Mouse (Mus musculus) limb, embryonic 14.5 days (tissue): Measurements from ENCODE around the gene Nrxn3. TPM values are rescaled to one million over a fixed set of nuclear protein-coding genes. Genes with fewer than 3 reads are reported as not detected.

Experiments used
- ATAC-seq: fragments of 200-750 bp; cut with Nextera tagmentation; 2 replicates; pipeline ENCODE4 v1.8.0; 2017; ENCODE audit warnings: low read depth, moderate number of reproducible peaks, moderate TSS enrichment; ENCODE audit not compliant: low FRiP score
- DNase-seq: peaks from one replicate; pipeline ENCODE4 v3.0.0-alpha.2; 2015; ENCODE audit warnings: low spot score
- H3K27ac ChIP-seq: fragments of 300-500 bp; sonication (generic); replicated peaks from 2 replicates; pipeline ENCODE4 v1.5.1; 2014; ENCODE audit warnings: low read depth, mild to moderate bottlenecking, low read length, moderate library complexity, mixed read lengths
- H3K27me3 ChIP-seq: fragments of 300-500 bp; sonication (generic); 2 replicates; pipeline ENCODE4 v1.6.1; 2014; ENCODE audit warnings: low read length, mixed read lengths; ENCODE audit not compliant: control insufficient read depth, insufficient read depth
- H3K36me3 ChIP-seq: fragments of 300-500 bp; sonication (generic); 2 replicates; pipeline ENCODE4 v1.6.1; 2014; ENCODE audit warnings: mild to moderate bottlenecking, low read length, moderate library complexity, mixed read lengths; ENCODE audit not compliant: control insufficient read depth, insufficient read depth
- H3K4me1 ChIP-seq: fragments of 300-500 bp; sonication (generic); 2 replicates; pipeline ENCODE4 v1.6.1; 2014; ENCODE audit warnings: antibody characterized with exemption, low read length, mixed read lengths; ENCODE audit not compliant: control insufficient read depth, insufficient read depth
- H3K4me2 ChIP-seq: fragments of 300-500 bp; sonication (generic); replicated peaks from 2 replicates; pipeline ENCODE4 v1.6.1; 2014; ENCODE audit warnings: low read depth, mild to moderate bottlenecking, low read length, moderate library complexity; ENCODE audit not compliant: severe bottlenecking
- H3K4me3 ChIP-seq: fragments of 300-500 bp; sonication (generic); replicated peaks from 2 replicates; pipeline ENCODE4 v1.5.1; 2014; ENCODE audit warnings: low read length
- H3K9ac ChIP-seq: fragments of 300-500 bp; sonication (generic); 2 replicates; pipeline ENCODE4 v1.6.1; 2014; ENCODE audit warnings: mild to moderate bottlenecking, low read depth, low read length, moderate library complexity; ENCODE audit not compliant: severe bottlenecking
- H3K9me3 ChIP-seq: fragments of 300-500 bp; sonication (generic); 2 replicates; pipeline ENCODE4 v1.6.1; 2016; ENCODE audit warnings: low read length; ENCODE audit not compliant: control insufficient read depth
- POLR2A ChIP-seq: fragments of 200-500 bp; IDR thresholded peaks from 2 replicates; pipeline ENCODE4 v1.8.0; 2012; ENCODE audit warnings: inconsistent platforms, mild to moderate bottlenecking, moderate library complexity, borderline replicate concordance; ENCODE audit not compliant: insufficient read depth, insufficient read length; ENCODE audit errors: extremely low read depth
- WGBS: fragments of 180-500 bp; shearing (Covaris S2); extraction: QIAGEN DNeasy Blood & Tissue Kit; methylation state at CpG from one replicate; pipeline ENCODE4 v1.1.7; 2014; 5-methylcytosine and 5-hydroxymethylcytosine counted together
- polyA plus RNA-seq, 2 experiments: library from polyadenylated mRNA; depleted of rRNA in 1 of 2; stranded (reverse) in 1 of 2; unstranded in 1 of 2; fragments of >200 nt; fragmentation: Nextera tagmentation in 1 of 2; extraction: Ambion mirVana in 1 of 2; gene quantifications; 2 replicates each; pipeline versions ENCODE4 v1.2.1 to v1.2.3; 2012 to 2014

Gene Nrxn3
- polyA plus RNA-seq, 2 experiments = 0.74 to 1.4 TPM

GRCm38 (mm10) chr12:88713456-88713855 lies 9.2 kb upstream of the Nrxn3 start:
- no peaks in the 10 kb centered on the region for H3K36me3 ChIP-seq

GRCm38 (mm10) chr12:88722031-88722690 lies 515 bp upstream of the Nrxn3 start:
- no peaks in the 10 kb centered on the region for H3K36me3 ChIP-seq
- TF ChIP-seq POLR2A = no peak
- DNase-seq = no peak
- no peak for ATAC-seq
- no peaks in the 10 kb centered on the region for H3K27me3 ChIP-seq
- no peak overlapping the region for H3K27ac ChIP-seq
- no peak overlapping the region; the same call in 1 of the 2 replicates for H3K4me2 ChIP-seq
- WGBS = 30% methylated on average over 3 of the region's 3 CpGs
- H3K4me3 ChIP-seq = no peak overlapping the region
- no peaks in the 10 kb centered on the region for H3K9me3 ChIP-seq
- no peak overlapping the region for H3K9ac ChIP-seq
- H3K4me1 ChIP-seq = no peaks in the 10 kb centered on the region

More at GRCm38 (mm10) chr12:88713456-88713855, 9.2 kb upstream of the Nrxn3 start:
- Histone ChIP-seq H3K9ac (no peak overlapping the region), H3K9me3 (no peaks in the 10 kb centered on the region), H3K4me3 (no peak overlapping the region), H3K27ac (no peak overlapping the region), H3K27me3 (no peaks in the 10 kb centered on the region), H3K4me1 (no peaks in the 10 kb centered on the region), H3K4me2 (no peak overlapping the region)
- ATAC-seq (no peak), DNase-seq (no peak)
- no peak for TF ChIP-seq POLR2A
- WGBS = 63% methylated on average over 4 of the region's 4 CpGs

GRCm38 (mm10) chr12:88726316-88726715 lies 3.6 kb downstream of the Nrxn3 start:
- ATAC-seq = no peak
- WGBS = 91% methylated on average over 13 of the region's 13 CpGs
- no peak overlapping the region for H3K27ac ChIP-seq

GRCm38 (mm10) chr12:88726755-88727154 lies 4.1 kb downstream of the Nrxn3 start:
- no peak for ATAC-seq
- DNase-seq = no peak
- Histone ChIP-seq H3K27me3 (no peaks in the 10 kb centered on the region), H3K9me3 (no peaks in the 10 kb centered on the region), H3K27ac (no peak overlapping the region), H3K4me1 (no peaks in the 10 kb centered on the region), H3K9ac (no peak overlapping the region), H3K36me3 (no peaks in the 10 kb centered on the region), H3K4me3 (no peak overlapping the region), H3K4me2 (no peak overlapping the region)
- 83% methylated on average over 6 of the region's 6 CpGs for WGBS
- TF ChIP-seq POLR2A = no peak

More at GRCm38 (mm10) chr12:88726316-88726715, 3.6 kb downstream of the Nrxn3 start:
- H3K4me2 ChIP-seq = no peak overlapping the region
- no peak for DNase-seq
- no peak for TF ChIP-seq POLR2A
- no peak overlapping the region for H3K9ac ChIP-seq
- H3K4me3 ChIP-seq = no peak overlapping the region
- H3K9me3 ChIP-seq = no peaks in the 10 kb centered on the region
- H3K27me3 ChIP-seq = no peaks in the 10 kb centered on the region
- no peaks in the 10 kb centered on the region for H3K4me1 ChIP-seq
- H3K36me3 ChIP-seq = no peaks in the 10 kb centered on the region

- Histone ChIP-seq H3K36me3 (no peaks in the 10 kb centered on the region), H3K4me2 (no peak overlapping the region), H3K27ac (no peak overlapping the region), H3K4me3 (no peak overlapping the region), H3K9me3 (no peaks in the 10 kb centered on the region), H3K27me3 (no peaks in the 10 kb centered on the region), H3K4me1 (no peaks in the 10 kb centered on the region), H3K9ac (no peak overlapping the region)
- DNase-seq (no peak), ATAC-seq (no peak)
- WGBS = 46% methylated on average over 2 of the region's 2 CpGs
- TF ChIP-seq POLR2A = no peak
These were observed 8.0 kb downstream of the Nrxn3 start for GRCm38 (mm10) chr12:88730720-88731119.
